Mouse (Mus musculus) liver, embryonic 11.5 days (tissue): ENCODE results near the gene Rpl31. TPM values are rescaled to one million over a fixed set of nuclear protein-coding genes. Genes with fewer than 3 reads are reported as not detected.

Experiments
- ATAC-seq: fragments of 200-750 bp; cut with Nextera tagmentation; replicated peaks from 2 replicates; pipeline ENCODE4 v1.8.0; 2017; ENCODE audit warnings: moderate number of reproducible peaks, mild to moderate bottlenecking, moderate TSS enrichment, moderate library complexity; ENCODE audit not compliant: low FRiP score
- DNase-seq: peaks from one replicate; pipeline ENCODE4 v3.0.0-alpha.2; 2017; ENCODE audit warnings: low spot score
- H3K27ac ChIP-seq: fragments of 300-500 bp; sonication (generic); 2 replicates; pipeline ENCODE4 v1.5.1; 2014; ENCODE audit warnings: mild to moderate bottlenecking, low read depth, low read length, control low read depth
- H3K27me3 ChIP-seq: fragments of 300-500 bp; sonication (generic); replicated peaks from 2 replicates; pipeline ENCODE4 v1.6.1; 2014; ENCODE audit warnings: low read length, mixed read lengths; ENCODE audit not compliant: control insufficient read depth, insufficient read depth
- H3K36me3 ChIP-seq: fragments of 300-500 bp; sonication (generic); 2 replicates; pipeline ENCODE4 v1.6.1; 2014; ENCODE audit warnings: mild to moderate bottlenecking, low read length, moderate library complexity, mixed read lengths; ENCODE audit not compliant: control insufficient read depth, insufficient read depth
- H3K4me1 ChIP-seq: fragments of 300-500 bp; sonication (generic); replicated peaks from 2 replicates; pipeline ENCODE4 v1.6.1; 2014; ENCODE audit warnings: low read length, mixed read lengths; ENCODE audit not compliant: control insufficient read depth, insufficient read depth
- H3K4me2 ChIP-seq: fragments of 300-500 bp; sonication (generic); 2 replicates; pipeline ENCODE4 v1.6.1; 2014; ENCODE audit warnings: mild to moderate bottlenecking, control low read depth, moderate library complexity
- H3K4me3 ChIP-seq: fragments of 300-500 bp; sonication (generic); 2 replicates; pipeline ENCODE4 v1.5.1; 2014; ENCODE audit warnings: low read depth, low read length, control low read depth
- H3K9ac ChIP-seq: fragments of 300-500 bp; sonication (generic); 2 replicates; pipeline ENCODE4 v1.6.1; 2014; ENCODE audit warnings: low read depth, low read length, control low read depth
- H3K9me3 ChIP-seq: fragments of 300-500 bp; sonication (generic); 2 replicates; pipeline ENCODE4 v1.6.1; 2016; ENCODE audit warnings: low read length, inconsistent platforms, mixed read lengths; ENCODE audit not compliant: control insufficient read depth
- WGBS: fragments of 180-500 bp; shearing (Covaris S2); extraction: QIAGEN DNeasy Blood & Tissue Kit; methylation state at CpG from one replicate; pipeline ENCODE4 v1.1.7; 2014; 5-methylcytosine and 5-hydroxymethylcytosine counted together
- polyA plus RNA-seq: library from polyadenylated mRNA; unstranded; fragments of >200 nt; fragmentation: Nextera tagmentation; extraction: Ambion mirVana; gene quantifications from 2 replicates; pipeline ENCODE4 v1.2.1, GENCODE M21; 2014

Rpl31 gene
- polyA plus RNA-seq, 1 experiment from 2014 or later, result 768 TPM

DNA sequence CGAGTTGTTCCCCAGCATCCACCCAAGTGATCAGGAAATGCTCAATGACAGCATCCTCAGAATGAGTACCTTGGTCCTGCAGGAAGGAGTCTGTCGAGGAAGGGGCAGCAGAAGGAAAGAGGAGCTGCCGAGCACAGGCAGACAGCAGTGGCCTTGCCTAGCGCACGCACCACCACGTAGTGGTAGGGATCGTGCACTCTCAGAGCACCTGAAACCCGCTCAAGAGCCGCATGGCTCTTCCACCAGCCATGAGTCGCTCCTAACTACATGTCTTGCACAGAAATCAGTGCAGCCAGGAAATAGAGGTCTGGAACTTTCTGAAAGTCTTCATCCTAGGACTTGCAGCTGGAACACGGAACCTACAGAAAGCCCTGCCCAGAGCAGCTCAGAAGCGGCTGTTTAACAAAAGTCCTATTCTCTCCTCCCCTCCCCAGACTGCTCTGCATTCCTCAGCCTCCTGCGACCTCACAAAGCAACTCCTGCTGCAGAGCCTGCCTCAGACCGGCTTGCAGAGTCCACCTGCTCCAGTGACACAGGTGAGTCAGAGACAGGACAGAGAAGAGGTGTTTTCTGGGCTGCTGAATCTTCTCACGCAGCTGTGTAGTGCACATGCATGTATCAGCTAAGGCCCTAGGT is 32.0 kb upstream of the Rpl31 start:
- no peaks in the 10 kb centered on the region for H3K36me3 ChIP-seq
- no peak overlapping the region for H3K4me3 ChIP-seq
- H3K9me3 ChIP-seq, result no peaks in the 10 kb centered on the region
- no peak overlapping the region for H3K27ac ChIP-seq
- H3K9ac ChIP-seq, result no peak overlapping the region
- no peak for DNase-seq
- no peak overlapping the region for H3K4me2 ChIP-seq
- WGBS, result 41% methylated on average over 15 of the region's 15 CpGs
- H3K4me1 ChIP-seq, result no peaks in the 10 kb centered on the region
- no peak for ATAC-seq
- H3K27me3 ChIP-seq, result peaks cover 8% of the 10 kb centered on the region

DNA sequence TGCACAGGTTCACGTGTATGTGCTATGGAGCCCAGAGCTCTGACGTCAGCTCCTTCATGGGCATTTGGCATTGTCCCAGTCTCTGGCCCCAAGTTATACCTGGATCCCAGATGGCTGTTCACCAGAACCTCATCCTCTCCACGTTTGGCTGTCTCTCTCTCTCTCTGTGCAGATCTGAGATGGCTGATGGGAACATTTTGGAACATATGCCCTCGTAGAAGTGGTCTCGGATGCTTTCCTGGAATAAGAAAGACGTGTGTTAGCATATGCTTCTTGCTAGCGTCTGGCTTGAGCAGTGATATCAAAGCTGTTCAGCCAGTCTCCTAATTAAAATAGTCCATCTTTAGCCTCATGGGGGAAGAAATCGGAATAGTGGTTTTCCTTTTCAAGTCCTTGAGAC is 30.9 kb upstream of the Rpl31 start:
- 76% methylated on average over 8 of the region's 8 CpGs for WGBS
- ATAC-seq, result no peak
- H3K36me3 ChIP-seq, result no peaks in the 10 kb centered on the region

DNA sequence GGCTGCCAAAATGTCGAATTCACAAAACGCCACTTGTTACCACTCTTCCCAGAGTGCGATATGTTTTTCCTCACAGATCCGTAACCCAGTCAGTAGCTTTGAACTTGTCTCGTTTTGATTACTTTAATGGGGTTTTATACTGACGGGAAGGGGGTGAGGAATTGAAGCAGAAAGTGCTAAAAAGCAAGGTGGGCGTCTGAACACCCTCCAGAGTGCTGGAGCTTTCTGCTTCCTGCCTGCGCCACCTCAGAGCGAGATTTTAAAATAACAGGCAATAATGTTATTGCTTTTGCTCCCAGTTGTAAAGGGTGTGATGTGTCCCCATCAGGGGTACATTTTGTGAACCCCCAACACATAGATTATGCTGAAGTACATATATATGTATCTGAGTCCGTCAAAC is 28.8 kb upstream of the Rpl31 start:
- Histone ChIP-seq H3K9ac (no peak overlapping the region), H3K36me3 (no peaks in the 10 kb centered on the region), H3K27me3 (peaks cover 8% of the 10 kb centered on the region), H3K4me3 (no peak overlapping the region), H3K4me1 (no peaks in the 10 kb centered on the region), H3K27ac (no peak overlapping the region), H3K4me2 (no peak overlapping the region), H3K9me3 (no peaks in the 10 kb centered on the region)
- ATAC-seq (no peak), DNase-seq (no peak)
- WGBS, result 76% methylated on average over 10 of the region's 10 CpGs

More for the DNA sequence above, 30.9 kb upstream of the Rpl31 start:
- no peaks in the 10 kb centered on the region for H3K9me3 ChIP-seq
- H3K4me3 ChIP-seq, result no peak overlapping the region
- no peak overlapping the region for H3K27ac ChIP-seq
- peaks cover 8% of the 10 kb centered on the region for H3K27me3 ChIP-seq
- H3K4me1 ChIP-seq, result no peaks in the 10 kb centered on the region
- no peak for DNase-seq
- no peak overlapping the region for H3K4me2 ChIP-seq
- no peak overlapping the region for H3K9ac ChIP-seq

DNA sequence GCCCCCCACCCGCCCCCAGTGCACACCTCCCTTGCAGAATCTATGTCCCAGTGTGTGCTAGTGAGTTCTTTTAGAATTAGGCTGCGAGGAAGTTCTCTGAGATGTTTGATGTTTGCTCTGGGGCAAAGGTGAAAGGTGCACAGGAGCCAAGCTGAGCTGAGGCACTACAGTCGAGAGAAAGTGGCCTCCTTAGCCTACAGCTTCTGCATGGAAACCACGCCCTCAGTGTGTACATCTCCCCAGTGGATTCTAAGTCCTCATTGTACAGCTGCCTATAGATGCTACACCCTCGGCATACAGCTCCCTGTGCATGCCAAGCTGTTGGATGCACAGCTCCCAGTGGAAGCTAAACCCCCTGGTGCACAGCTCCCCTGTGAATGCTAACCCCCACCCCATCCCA is 28.2 kb upstream of the Rpl31 start:
- Histone ChIP-seq H3K27ac (no peak overlapping the region), H3K36me3 (no peaks in the 10 kb centered on the region), H3K9ac (no peak overlapping the region), H3K4me3 (no peak overlapping the region), H3K9me3 (no peaks in the 10 kb centered on the region), H3K4me1 (no peaks in the 10 kb centered on the region), H3K27me3 (peaks cover 7% of the 10 kb centered on the region), H3K4me2 (no peak overlapping the region)
- ATAC-seq (no peak), DNase-seq (no peak)
- 50% methylated on average over 5 of the region's 5 CpGs for WGBS

DNA sequence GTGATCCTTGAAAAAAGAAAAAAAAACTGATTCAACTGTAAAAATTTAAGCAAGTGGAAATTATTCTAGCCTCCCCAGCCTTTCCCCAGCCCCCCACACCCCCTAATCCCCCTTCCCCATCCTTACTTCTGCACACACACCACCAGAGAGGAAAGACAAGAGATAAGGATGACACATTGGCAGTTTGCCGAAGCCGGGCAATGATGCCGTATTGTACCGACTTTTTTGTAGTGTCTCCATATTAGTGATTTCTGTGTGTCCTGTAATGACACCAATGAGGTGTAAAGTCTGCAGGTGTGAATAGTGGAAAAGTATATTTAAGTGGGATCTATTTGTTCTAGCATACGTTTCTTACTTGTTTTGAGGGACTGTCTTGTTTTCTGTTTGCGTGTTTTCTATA is 27.5 kb upstream of the Rpl31 start:
- DNase-seq (no peak), ATAC-seq (no peak)
- H3K27ac ChIP-seq, result no peak overlapping the region
- no peaks in the 10 kb centered on the region for H3K36me3 ChIP-seq
- WGBS, result 48% methylated on average over 6 of the region's 6 CpGs
- no peak overlapping the region for H3K9ac ChIP-seq
- H3K4me3 ChIP-seq, result no peak overlapping the region
- no peaks in the 10 kb centered on the region for H3K4me1 ChIP-seq
- H3K4me2 ChIP-seq, result no peak overlapping the region
- H3K27me3 ChIP-seq, result peaks cover 5% of the 10 kb centered on the region
- H3K9me3 ChIP-seq, result no peaks in the 10 kb centered on the region

DNA sequence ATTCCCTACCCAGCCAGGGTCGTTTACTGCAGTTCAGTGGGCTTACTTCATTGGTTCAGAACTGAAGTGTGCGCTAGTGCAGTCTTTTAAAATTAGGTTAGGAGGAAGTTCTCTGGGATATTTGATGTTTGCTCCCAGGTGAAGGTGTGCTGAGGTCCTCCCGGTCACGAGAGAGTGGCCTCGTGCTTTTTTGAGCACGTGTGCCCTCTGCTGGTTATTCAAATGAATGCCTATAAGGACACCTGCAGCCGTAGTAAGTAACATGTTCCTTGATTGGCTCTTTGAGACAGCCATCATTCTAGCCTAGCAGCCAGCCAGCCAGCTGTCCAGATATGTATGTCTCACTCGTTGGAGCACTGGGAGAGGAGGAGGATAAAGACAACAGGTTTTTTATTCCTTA is 27.0 kb upstream of the Rpl31 start:
- Histone ChIP-seq H3K4me2 (no peak overlapping the region), H3K27me3 (peaks cover 5% of the 10 kb centered on the region), H3K27ac (no peak overlapping the region), H3K9ac (no peak overlapping the region), H3K36me3 (no peaks in the 10 kb centered on the region), H3K4me1 (no peaks in the 10 kb centered on the region), H3K4me3 (no peak overlapping the region), H3K9me3 (no peaks in the 10 kb centered on the region)
- no peak for ATAC-seq
- 21% methylated on average over 8 of the region's 8 CpGs for WGBS
- DNase-seq, result no peak

DNA sequence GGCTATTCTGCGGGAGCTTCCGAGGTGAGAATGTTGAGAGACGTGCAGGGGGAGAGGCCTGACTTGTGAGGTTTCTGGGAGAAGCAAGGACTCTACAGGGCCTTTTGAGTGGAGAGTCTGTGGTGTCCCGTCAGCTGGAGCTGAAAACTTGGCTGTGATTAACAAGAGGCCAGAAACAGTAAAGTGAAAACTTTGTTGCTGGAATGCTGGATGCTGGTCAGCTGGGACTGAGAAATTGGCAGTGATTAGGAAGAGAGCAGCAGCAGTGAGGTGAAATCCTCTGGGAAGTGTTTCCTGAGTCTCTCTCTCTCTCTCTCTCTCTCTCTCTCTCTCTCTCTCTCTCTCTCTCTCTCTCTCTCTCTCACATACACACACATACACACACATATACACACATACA is 25.8 kb upstream of the Rpl31 start:
- 84% methylated on average over 4 of the region's 4 CpGs for WGBS

DNA sequence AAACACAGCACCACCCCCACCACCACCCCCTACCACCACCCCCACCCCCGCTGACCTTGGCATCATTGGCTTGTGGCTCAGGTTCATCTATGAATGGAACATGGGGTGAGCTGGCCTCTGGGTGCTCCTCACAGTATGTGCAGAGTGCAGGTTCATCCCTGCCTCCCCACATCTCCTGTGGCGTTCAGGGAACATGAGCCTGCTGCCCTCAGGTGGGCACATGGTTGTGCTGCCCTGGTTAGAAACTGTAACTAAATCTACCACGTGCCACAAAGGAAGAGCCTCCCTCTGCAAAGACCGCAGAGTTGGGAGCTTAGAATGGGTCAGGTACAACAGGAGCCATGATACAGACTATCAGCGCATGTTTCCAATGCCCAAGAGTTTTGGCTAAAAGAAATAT is 24.4 kb upstream of the Rpl31 start:
- ATAC-seq, result no peak
- Histone ChIP-seq H3K4me2 (no peak overlapping the region), H3K36me3 (no peaks in the 10 kb centered on the region), H3K4me3 (no peak overlapping the region), H3K9me3 (no peaks in the 10 kb centered on the region), H3K4me1 (no peaks in the 10 kb centered on the region), H3K27ac (no peak overlapping the region), H3K9ac (no peak overlapping the region), H3K27me3 (no peaks in the 10 kb centered on the region; the same call in 1 of the 2 replicates)
- 78% methylated on average over 5 of the region's 5 CpGs for WGBS
- DNase-seq, result no peak

More for the DNA sequence above, 25.8 kb upstream of the Rpl31 start:
- Histone ChIP-seq H3K36me3 (no peaks in the 10 kb centered on the region), H3K27me3 (no peaks in the 10 kb centered on the region; the same call in 1 of the 2 replicates), H3K27ac (no peak overlapping the region), H3K4me3 (no peak overlapping the region), H3K4me1 (no peaks in the 10 kb centered on the region), H3K4me2 (no peak overlapping the region), H3K9ac (no peak overlapping the region), H3K9me3 (no peaks in the 10 kb centered on the region)
- ATAC-seq (no peak), DNase-seq (no peak)

DNA sequence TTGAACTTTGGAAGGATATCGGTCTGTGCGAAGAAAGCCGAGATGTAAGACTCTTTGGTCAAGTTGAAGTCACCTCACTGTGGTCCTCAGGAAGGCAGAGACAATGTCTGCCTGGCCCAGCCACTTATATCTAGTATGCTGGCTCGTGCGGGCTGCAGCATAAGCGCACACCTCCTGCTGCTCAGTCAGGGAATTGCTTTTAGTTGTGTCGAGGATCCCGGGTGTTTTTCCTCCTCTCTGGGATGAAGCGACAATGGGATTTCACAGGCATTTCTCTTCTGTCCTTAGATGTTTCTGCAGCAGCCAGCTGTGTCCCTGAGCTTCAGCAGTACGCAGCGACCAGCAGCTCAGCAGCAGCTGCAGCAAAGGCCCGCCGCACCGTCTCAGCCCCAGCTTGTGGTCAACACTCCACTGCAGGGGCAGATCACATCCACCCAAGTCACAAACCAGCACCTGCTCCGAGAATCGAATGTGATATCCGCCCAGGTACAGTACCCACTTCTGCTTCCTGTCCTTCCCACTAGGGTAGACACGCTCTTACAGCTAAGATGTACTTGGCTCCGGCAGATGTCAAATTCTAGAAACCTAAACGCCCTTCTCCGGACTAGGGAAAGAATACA is 22.6 kb upstream of the Rpl31 start:
- Histone ChIP-seq H3K4me1 (no peaks in the 10 kb centered on the region), H3K4me3 (no peak overlapping the region), H3K36me3 (no peaks in the 10 kb centered on the region), H3K9me3 (no peaks in the 10 kb centered on the region), H3K4me2 (no peak overlapping the region), H3K27ac (no peak overlapping the region), H3K9ac (no peak overlapping the region), H3K27me3 (no peaks in the 10 kb centered on the region)
- DNase-seq, result no peak
- ATAC-seq, result no peak
- 50% methylated on average over 21 of the region's 21 CpGs for WGBS
